Mouse (Mus musculus) kidney, adult 9 months (tissue): ENCODE measurements around the gene Galnt2.

Experiments used
- DNase-seq: peaks from one replicate; pipeline ENCODE4 v3.0.0; 2022

Gene Galnt2

DNA sequence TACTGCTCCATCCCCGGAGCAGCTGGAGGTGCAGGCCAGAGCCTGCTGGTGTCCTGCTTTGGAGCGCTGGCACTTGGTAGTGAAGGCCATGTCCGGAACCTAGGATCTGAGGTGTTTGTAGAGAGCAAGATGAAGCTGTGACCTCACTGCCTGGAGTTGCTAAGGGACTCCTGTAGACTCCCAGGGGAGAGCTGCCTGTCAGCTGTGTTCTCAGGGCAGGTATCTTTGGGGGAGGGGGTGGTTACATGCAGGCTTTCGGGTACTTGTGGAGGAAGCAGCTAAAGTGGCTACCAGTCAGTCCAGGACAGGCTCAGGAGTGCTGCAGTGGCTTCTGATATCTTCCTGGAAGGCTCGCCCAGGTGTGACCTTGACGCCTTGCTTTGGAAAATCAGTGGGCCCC lies 8.2 kb downstream of the Galnt2 start:
- DNase-seq: no peak

DNA sequence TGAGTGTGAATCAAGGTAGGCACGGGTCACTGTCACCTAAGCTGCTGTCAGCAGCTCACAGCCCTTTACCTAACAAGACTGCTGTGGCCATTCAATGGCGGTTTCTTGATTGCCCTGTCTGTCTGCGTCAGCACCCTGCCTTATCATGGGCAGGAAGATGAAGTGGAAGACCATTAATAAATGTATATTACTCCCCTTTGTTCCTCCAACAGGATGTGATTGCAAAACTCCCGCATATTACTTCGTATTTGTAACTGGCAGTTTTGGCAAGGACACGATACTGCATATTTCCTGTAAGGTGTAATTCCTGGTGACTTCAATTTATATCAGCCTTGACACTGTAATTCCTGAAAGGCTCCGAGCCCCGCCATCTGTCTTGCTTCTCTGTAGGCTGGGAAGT lies 9.7 kb downstream of the Galnt2 start:
- no peak for DNase-seq

DNA sequence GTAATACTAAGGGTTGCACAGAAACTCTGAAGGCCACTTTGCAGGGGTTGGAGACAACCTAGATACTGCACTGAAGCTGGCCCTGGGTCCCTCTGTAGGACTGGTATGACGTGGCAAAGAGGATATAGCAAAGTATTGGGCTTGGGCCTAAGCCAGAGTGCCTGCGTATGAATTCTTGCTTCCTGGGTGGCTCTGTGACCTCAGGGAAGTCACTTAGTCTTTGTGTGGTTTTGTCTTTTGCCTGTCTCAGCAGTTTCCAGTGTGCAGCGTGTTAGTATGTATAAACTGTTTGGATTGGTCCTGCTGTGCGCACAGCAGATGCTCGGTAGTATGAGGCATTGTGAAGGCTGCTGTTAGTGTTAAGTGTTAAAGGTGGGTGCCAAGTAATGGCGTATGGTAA lies 11.0 kb downstream of the Galnt2 start:
- DNase-seq: peak; percentile 60

DNA sequence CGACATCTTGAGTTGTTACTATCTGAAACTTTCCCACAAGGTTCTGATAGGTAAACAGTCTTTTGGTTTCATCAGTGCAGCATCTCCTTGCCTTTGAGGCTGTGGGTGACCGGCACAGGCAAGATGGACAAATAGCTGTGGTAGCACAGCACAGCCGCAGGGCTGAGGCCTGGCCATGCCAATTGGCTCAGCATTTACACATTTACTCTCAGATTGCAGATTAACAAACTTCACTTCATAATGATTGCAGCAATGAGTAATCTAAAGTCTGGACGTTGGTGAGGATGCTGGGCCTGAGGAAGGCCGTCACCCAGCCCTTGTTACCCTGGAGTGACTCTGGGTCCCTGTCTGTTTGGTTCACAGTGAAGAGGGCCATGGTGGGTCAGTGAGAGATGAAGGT lies 11.7 kb downstream of the Galnt2 start:
- peak; percentile 74 for DNase-seq

DNA sequence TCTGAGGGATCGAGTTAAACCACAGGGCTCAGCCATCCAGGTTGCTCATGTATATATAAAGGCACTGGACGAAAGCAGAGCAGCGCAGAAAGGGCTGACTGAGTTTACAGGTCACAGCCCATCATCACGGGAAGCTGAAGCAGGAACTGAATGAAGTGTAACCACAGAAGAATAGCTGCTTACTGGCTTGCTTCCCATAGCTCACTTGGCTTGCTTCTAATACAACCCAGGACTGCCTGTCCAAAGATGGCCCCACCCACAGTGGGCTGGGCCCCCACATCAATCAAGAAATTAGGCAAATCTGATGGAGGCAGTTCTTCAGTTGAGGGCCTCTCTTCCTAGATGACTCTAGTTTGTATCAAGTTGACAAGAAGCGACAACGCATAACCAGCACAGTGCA lies 16.4 kb downstream of the Galnt2 start:
- peak; percentile 55 for DNase-seq

DNA sequence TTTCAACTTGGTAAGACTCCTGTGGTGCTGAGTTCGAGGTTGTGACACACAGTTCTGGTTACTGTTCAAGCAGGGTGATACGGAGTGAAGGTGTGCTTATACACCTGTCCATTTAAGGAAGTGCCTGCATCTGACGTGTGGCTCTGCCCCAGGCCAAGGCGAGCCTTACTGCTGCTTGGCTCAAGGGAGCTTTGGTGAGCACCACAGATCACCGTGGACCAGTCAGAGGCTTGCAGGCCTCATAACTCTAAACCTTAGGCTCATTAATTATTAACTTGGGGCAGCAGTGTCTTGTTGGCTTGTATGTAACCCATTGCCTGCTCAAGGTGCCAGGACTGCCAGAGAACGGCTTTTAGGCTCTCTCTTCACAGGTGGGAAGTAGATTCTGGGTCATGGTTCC lies 17.5 kb downstream of the Galnt2 start:
- DNase-seq: peak; percentile 88

DNA sequence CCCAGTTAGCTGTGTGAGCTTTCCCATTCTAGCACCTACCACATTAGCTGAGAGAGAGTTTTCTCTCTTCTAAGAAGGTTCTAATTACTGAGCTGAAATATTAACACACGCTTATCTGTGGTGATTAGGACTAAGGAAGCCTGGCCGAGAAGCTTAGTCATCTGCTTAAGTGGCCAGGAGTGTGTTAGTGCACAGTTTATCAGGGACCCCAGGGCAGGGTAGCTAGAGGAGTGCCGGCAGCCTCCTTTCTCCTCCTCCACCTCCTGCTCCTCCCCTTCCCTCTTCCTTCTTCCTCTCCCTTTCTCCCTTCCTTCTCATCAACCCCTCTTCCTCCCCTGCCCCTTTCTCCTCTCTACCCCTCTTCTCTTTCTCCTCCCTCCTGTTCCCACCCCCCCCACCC lies 19.1 kb downstream of the Galnt2 start:
- DNase-seq: no peak

DNA sequence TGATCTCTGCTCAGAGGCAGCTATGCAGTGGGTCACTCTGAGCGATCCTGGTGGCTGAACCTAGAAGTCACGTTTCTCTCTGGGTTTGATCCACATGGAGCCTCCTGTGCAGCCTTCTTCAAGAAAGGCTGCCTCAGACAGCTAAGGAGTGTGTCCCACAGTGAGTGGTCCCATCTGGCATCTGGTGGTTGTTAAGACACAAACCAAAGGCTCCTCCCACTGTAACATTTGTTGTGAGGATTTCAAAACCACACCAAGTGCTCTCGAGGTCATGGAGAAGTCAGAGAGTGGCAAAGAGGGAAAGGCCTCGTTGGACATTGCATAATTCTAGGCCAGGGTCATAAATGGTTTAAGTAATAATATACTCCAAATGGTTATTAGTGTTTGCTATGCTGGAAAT lies 19.6 kb downstream of the Galnt2 start:
- DNase-seq: peak; percentile 56

DNA sequence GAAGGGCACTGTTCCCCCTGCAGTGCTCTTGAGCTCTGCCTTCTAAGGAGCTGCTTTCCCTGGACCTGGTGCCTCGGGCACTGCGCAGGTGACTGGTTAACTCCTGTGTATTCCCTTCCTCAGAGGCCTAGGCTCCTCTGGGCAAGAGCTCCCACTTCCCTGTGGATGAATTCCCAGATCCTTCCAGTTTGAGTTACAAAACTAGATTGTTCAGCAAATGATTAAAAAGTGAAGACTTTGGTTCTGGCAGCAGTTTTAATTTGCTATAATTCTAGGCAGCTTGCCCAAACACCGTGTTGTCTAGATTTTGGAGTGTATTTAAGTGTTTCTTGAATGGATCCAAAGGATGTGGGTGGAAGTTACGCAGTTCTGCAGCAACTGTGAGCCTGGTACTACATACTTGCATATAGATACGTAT lies 21.4 kb downstream of the Galnt2 start:
- peak; percentile 89 for DNase-seq

DNA sequence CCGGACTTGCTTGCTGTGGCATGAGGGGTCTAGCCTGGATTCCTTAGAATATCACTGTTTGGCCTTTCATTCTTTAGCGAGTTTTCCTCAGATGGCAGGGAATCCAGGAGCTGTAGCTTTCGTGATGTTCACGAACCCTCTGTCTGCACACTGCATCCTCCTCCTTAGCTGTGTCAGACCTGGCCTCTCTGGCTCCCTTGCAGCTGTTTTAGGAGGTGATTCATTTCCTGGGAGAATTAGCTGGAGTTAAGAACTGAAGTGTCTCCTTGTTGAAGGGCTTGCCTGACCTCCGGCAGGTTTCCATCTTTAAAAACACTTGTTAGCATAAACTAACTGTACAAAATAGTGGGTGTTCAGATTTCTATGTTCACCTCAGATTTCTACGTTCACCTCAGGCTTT lies 22.7 kb downstream of the Galnt2 start:
- no peak for DNase-seq

DNA sequence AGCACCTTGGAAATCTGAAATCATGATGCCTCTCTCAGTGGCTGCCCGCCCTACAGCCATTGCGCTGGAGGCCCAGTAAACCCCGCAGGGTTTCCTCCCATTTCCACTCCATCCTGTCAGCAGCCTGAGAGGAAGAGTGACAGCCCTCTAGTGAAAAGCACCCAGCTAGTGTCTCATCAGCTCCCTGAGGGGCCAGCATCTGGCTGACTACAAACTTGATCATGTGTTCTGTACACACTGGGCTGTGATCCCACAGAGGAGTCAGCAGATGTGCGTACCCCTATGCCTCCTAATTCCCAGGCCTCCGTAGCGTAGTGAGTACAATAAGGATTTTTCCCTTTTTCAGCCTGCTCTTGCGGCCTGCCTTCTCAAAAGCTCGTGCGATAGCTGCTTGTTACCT lies 25.6 kb downstream of the Galnt2 start:
- DNase-seq: no peak

DNA sequence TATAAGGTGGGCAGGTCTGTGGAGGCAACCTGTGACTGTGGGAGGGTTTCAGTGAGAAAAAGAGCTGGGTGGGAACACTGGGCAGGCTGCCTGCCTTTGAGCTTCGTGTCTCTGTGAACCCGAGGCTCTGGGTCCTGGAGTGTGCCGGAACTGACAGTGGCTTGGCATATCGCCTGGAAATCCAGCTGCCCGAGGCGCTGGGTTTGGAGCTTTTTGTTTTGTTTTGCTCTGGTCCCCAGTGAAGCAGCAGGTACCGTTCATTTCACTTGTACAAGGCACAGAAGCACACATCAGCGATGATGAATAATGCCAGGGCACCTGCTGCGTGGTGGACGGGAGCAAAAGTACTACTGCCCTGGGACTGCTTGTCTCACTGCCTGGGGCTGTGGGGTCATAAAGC lies 26.2 kb downstream of the Galnt2 start:
- peak; percentile 76 for DNase-seq

DNA sequence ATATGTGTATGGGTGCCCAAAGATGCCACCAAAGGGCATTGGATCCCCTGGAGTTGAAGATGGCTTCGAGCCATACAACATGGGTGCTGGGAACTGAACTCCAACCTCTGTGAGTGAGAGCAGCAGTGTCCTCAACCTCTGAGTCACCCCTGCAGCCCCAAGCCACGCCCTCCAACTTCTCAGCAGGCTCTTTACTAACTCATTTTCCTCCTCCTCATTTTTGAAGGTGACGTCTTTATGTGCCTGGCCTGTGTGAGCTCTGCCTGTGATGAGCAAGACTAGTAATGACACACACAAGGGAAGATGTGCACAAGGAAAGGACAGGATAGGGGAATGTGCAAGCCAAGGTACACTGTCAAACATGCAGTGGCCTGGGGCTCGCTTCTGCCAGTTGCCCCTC lies 28.0 kb downstream of the Galnt2 start:
- no peak for DNase-seq

DNA sequence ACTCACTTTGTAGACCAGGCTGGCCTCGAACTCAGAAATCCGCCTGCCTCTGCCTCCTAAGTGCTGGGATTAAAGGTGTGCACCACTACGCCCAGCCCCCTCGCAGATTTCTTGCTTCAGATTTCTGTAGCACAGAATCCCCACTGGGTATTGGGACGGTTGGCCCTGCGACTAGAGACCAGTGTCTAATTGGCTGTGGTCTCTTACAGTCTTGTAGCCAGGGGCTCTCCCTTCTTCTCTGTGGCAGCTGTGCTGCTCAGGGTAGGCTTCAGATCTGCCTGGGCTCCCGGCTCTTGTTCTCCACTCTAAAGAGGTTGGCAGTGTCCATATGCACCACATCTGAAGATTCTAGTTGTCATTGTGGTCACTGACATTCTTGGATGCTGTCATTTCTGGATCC lies 28.7 kb downstream of the Galnt2 start:
- DNase-seq: no peak

DNA sequence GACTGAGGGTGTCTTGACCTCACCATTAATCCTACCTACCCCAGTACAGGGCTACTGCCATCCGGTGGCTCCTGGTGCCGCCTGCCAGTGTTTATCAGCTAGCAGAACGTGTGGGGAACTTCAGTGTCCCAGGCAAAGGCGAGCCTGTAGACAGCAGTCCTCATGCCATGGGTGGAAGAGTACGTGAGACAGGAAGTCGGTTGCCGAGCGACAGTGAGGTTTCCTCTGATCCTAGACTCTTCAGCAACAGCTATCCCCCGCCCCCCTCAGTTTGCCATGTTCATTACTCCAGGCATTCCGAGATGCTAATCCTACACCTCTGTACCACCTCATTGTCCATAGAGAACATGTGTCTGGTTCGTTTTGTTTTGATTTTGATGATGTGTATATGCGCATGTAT lies 29.2 kb downstream of the Galnt2 start:
- no peak for DNase-seq

DNA sequence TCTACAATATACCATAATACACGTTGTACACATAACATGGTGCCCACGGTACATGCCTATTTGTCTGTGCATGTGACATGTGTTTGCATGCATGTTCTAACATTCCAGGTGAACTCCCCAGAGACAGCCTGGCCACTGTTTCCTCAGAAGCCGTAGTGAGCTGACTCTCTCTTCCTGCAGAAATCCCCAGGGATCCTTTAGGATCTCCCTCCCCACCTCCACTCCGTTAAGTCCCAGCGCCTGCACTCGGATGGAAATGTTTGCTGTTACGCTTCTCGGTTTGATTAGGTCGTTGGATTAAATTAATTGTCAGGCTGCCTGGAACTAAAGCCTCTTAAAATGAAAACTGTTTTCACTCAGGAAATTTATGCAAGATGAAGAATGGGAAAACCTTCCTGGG lies 31.9 kb downstream of the Galnt2 start:
- DNase-seq: no peak

DNA sequence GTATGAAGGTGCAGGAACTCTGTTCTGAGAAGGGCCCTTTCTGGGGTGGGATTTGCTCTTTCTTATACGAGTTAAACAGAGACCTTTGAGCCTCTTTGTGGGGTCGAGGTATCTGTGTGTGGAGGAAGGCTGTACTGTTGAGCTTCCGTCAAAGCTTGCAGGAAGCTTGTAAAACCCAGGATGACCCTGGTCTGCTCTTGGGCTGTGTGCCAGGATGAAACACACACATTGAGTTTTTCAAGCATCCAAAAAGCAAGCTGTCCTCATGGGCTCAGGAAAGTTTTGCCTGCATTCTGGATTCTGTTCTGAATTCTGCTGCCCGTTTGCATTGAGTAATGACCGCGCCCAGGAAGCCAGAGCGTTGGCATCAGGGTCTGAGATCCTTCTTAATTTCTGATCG lies 32.8 kb downstream of the Galnt2 start:
- DNase-seq: peak; percentile 46

DNA sequence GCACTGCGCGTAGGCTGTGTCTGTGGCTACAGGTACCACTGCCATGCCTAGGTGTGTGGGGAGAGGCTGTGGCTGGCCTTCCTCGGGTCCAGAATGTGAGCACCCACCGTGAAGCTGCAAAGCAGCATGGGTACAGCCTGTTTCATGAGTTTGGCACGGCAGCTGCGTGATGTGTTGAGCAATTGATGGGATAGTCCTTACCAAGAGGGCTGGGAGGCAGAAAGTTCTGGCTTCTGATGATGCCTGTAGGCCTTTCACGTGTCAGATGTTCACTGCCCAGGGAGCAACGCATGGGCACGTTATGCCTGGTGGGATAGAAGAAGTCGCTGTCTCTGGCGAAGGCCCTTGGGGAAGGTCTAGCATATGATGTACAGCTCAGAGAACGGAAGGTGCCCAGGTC lies 33.5 kb downstream of the Galnt2 start:
- DNase-seq: no peak

DNA sequence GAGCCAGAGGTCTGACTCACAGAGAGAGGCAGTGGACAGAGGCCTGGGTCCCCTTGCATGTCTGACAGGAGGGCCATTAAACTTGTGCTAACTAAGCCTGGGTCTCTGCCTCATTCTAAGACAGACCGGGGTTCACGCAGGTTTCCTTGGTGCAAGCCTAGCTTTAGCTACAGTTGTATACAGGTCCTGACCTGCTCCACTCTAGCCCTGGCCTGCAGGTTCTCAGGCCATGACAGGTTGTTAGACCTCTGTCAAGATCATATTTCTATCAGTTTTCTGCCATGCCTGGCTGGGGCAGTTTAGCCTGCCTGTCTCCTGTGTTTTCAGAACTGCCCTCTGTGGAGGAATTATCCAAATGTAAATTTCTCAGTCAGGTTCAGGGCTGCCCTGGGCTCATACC lies 33.9 kb downstream of the Galnt2 start:
- DNase-seq: no peak

DNA sequence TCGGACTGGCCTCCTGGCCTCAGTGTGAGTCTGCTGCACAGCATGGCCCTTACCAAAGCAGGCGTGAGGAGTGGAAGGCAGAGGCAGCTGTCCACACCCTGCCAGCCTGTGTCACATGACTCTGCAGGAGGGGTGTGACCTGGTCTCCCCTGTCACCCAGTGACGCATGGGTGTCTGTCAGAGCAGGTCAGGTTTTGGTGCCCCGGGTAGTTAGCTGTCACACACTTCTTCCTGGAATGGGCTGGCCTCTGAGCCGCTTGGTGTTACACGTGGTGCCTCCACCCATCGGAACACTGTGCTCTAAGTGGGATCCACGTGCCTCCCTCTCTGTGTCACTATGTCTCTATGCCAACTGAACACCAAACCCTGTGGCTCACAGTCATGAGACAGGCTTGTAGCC lies 34.6 kb downstream of the Galnt2 start:
- DNase-seq: peak; percentile 36

DNA sequence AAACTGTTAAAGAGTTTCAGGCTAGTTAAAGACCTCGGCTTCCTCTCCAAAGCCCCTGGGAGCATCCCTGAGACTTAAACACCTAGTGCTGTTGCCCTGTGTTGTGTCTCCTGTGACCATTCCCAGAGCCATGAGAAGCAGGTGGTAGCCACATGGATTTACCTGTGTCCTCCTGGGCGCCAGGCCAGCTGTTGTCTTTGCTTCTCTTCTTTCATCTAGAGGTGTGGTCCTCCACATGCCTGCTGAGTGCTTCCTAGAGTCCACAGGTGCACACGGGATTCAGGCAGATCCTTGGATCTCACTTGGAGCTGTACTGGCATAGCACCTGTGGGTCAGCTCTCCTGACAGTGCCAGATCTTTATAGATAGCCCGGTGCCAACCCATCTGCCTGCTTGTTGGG lies 36.0 kb downstream of the Galnt2 start:
- DNase-seq: no peak

DNA sequence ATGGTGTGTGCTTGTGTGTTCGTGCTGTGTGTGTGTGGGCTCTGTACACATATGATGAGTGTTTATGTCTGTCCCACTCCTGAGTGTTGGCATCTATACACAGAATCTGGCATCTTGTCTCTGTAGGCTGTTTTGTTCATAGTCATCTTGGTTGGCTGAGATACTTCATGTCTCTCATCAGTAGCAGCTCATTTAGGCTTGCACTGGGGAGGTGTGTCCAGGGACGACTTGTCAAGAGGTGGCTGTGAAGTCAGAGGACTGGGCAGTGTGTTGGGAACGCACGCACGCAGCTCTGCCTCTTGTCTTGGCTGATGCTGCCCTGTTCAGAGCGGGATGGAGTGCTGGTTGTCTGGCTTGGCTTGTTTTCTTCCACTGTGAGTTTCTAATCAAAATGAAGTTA lies 39.3 kb downstream of the Galnt2 start:
- DNase-seq: no peak

DNA sequence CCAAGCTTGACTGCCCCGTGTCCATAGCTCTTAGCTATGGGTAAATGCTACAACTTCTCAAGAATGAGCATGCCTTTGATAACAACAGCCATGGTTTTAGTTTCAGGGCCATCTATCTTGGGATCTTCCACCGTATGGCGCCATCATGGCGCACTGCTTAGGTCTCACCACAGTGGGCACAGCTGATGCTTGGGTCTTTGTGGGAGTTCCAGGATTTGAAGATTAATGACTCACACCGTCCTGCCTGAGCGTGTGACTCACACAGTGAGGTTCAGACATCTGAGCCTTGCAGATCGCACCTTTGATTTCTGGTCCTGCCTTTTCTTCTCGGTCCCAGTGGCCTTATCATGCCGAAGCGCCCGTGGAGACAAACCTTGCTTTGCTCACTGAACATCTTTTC lies 39.7 kb downstream of the Galnt2 start:
- DNase-seq: no peak

DNA sequence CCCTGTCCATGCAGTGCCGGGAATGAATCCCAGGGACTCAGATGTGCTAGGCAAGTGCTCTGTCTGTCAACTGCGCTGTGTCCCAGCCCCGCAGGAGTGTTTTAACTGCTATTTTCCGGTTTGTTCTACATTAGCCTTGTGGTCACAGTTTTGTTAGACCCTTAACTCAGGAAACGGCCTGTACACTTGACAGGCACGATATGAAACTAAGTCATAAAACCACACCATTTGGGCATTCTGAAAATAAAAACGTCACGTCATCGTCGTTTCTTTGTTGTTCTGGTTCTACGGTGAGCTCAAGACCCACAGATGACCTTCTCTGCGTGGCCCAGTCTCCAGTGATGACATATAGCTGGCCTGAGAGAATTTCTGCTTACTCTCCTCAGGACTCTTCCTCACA lies 40.3 kb downstream of the Galnt2 start:
- no peak for DNase-seq

DNA sequence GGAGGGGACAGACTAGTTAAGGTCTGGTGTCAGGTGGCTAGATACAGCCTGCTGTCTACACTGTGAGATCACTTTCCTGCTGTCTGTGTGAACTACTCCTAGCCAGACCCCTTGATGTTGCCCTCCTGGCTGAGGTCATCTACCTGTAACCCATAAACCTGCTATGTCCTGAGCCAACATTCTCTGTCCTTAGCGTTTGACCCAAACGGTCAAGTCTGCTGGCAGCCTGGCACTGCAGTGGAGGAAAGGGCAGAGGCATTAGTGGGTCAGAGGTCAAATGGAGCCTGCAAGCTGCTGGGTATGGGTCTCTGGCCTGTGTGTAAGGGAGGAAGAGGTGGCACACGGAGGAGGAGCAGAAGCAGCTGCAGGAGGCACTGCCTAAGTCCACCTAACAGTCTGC lies 41.6 kb downstream of the Galnt2 start:
- peak; percentile 73 for DNase-seq

DNA sequence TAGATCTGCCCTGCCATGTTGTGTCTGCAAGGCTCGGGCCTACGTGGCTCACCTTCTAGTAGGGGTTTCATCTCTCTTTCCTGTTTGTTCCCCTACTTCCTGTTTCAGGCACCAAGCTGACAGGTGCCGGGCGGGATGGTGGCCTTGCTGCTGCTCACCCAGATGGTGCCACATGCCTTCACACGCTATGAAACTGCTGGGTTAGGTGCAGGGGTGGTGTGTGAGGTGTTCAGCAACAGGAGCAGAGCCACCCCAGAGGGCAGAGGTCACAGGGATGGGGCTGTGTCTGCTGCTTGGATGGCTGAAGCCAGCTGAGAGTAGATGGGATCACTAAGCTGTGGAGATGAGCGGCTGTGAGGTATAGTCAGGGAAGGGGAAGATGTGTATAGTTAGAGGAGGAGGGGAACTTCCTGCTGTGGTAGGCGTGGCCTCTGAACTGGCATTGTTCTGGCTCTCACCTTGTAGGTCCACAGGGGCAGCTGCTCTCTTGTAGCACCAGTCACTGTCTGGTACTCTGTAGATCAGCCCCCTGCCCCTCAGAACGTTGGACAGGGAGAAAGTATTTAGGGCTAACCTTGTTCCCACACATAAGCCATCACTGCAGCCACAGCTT lies 42.5 kb downstream of the Galnt2 start:
- no peak for DNase-seq
